Mouse (Mus musculus) hindbrain, embryonic 15.5 days (tissue): ENCODE data around the gene Angel2. TPM values are rescaled to one million over a fixed set of nuclear protein-coding genes. Genes with fewer than 3 reads are reported as not detected.
"Not testable (repeated sequence)": the region's sequence is repeated elsewhere in the genome, so short reads cannot be mapped to it uniquely, and the experiment has no call there.

Experiments
- ATAC-seq: fragments of 200-750 bp; cut with Nextera tagmentation; 2 replicates; pipeline ENCODE4 v1.8.0; 2017; ENCODE audit warnings: low read depth, moderate number of reproducible peaks, moderate TSS enrichment; ENCODE audit not compliant: low FRiP score
- H3K27ac ChIP-seq: fragments of 300-500 bp; sonication (generic); replicated peaks from 2 replicates; pipeline ENCODE4 v1.5.1; 2015; ENCODE audit warnings: mild to moderate bottlenecking, inconsistent platforms
- H3K27me3 ChIP-seq: fragments of 300-500 bp; sonication (generic); 2 replicates; pipeline ENCODE4 v1.6.1; 2015; ENCODE audit warnings: control low read depth, inconsistent platforms
- H3K36me3 ChIP-seq: fragments of 300-500 bp; sonication (generic); 2 replicates; pipeline ENCODE4 v1.6.1; 2015; ENCODE audit warnings: control low read depth, inconsistent platforms
- H3K4me1 ChIP-seq: fragments of 300-500 bp; sonication (generic); replicated peaks from 2 replicates; pipeline ENCODE4 v1.6.1; 2015; ENCODE audit warnings: control low read depth, inconsistent platforms
- H3K4me2 ChIP-seq: fragments of 300-500 bp; sonication (generic); 2 replicates; pipeline ENCODE4 v1.6.1; 2015; ENCODE audit warnings: moderate library complexity, mild to moderate bottlenecking, inconsistent platforms
- H3K4me3 ChIP-seq: fragments of 300-500 bp; sonication (generic); 2 replicates; pipeline ENCODE4 v1.5.1; 2015; ENCODE audit warnings: mild to moderate bottlenecking, inconsistent platforms
- H3K9ac ChIP-seq: fragments of 300-500 bp; sonication (generic); 2 replicates; pipeline ENCODE4 v1.6.1; 2015; ENCODE audit warnings: inconsistent platforms
- H3K9me3 ChIP-seq: fragments of 300-500 bp; sonication (generic); 2 replicates; pipeline ENCODE4 v1.6.1; 2016; ENCODE audit warnings: control low read depth, inconsistent platforms
- WGBS: fragments of 180-500 bp; shearing (Covaris S2); methylation state at CpG from one replicate; pipeline ENCODE4 v1.1.7; 2015; 5-methylcytosine and 5-hydroxymethylcytosine counted together
- polyA plus RNA-seq: library from polyadenylated mRNA; unstranded; fragments of >200 nt; fragmentation: Nextera tagmentation; extraction: Ambion mirVana; gene quantifications from 2 replicates; pipeline ENCODE4 v1.2.1, GENCODE M21; 2015

Gene Angel2
- 43.9 and 48.6 TPM in 2 replicates for polyA plus RNA-seq

- not testable (repeated sequence) for H3K27me3 ChIP-seq, H3K4me3 ChIP-seq, H3K27ac ChIP-seq, H3K36me3 ChIP-seq, H3K9me3 ChIP-seq, H3K4me2 ChIP-seq, ATAC-seq, H3K9ac ChIP-seq
- WGBS, result 84% methylated on average over 3 of the region's 3 CpGs
- peaks cover 14% of the 10 kb centered on the region for H3K4me1 ChIP-seq
These were observed at the start of gene Angel2 for GRCm38 (mm10) chr1:190924812-190925211. Gene Angel2 (plus strand): TSS chr1:190925112.

GRCm38 (mm10) chr1:190875751-190876150, 49.2 kb upstream of the Angel2 start:
- Histone ChIP-seq H3K4me3 (no peak overlapping the region), H3K27me3 (no peaks in the 10 kb centered on the region), H3K9me3 (no peaks in the 10 kb centered on the region), H3K9ac (no peak overlapping the region), H3K4me1 (no peaks in the 10 kb centered on the region), H3K36me3 (peaks cover 17% of the 10 kb centered on the region), H3K27ac (no peak overlapping the region), H3K4me2 (no peak overlapping the region)
- ATAC-seq, result no peak
- WGBS, result 90% methylated on average over 6 of the region's 6 CpGs

- peaks cover 22% of the 10 kb centered on the region for H3K36me3 ChIP-seq
- no peak overlapping the region for H3K9ac ChIP-seq
- ATAC-seq, result no peak
- no peaks in the 10 kb centered on the region for H3K4me1 ChIP-seq
- no peak overlapping the region for H3K4me2 ChIP-seq
- no peak overlapping the region for H3K27ac ChIP-seq
- no peaks in the 10 kb centered on the region for H3K9me3 ChIP-seq
- no peaks in the 10 kb centered on the region for H3K27me3 ChIP-seq
- no peak overlapping the region for H3K4me3 ChIP-seq
- WGBS, result 91% methylated on average over 6 of the region's 6 CpGs
These were observed 44.3 kb upstream of the Angel2 start for GRCm38 (mm10) chr1:190880638-190881037.

- no peak overlapping the region for H3K4me2 ChIP-seq
- H3K9ac ChIP-seq, result no peak overlapping the region
- H3K4me3 ChIP-seq, result no peak overlapping the region
- no peaks in the 10 kb centered on the region for H3K4me1 ChIP-seq
- H3K27me3 ChIP-seq, result no peaks in the 10 kb centered on the region
- no peak overlapping the region for H3K27ac ChIP-seq
- 3% methylated on average over 2 of the region's 2 CpGs for WGBS
- ATAC-seq, result no peak
- peaks cover 30% of the 10 kb centered on the region for H3K36me3 ChIP-seq
- no peaks in the 10 kb centered on the region for H3K9me3 ChIP-seq
These were observed 43.5 kb upstream of the Angel2 start for GRCm38 (mm10) chr1:190881422-190881821.

GRCm38 (mm10) chr1:190886014-190886413, 38.9 kb upstream of the Angel2 start:
- ATAC-seq, result no peak
- no peaks in the 10 kb centered on the region for H3K9me3 ChIP-seq
- no peaks in the 10 kb centered on the region for H3K4me1 ChIP-seq
- H3K27ac ChIP-seq, result no peak overlapping the region
- H3K27me3 ChIP-seq, result no peaks in the 10 kb centered on the region
- no peak overlapping the region for H3K9ac ChIP-seq
- no peak overlapping the region for H3K4me3 ChIP-seq
- no peak overlapping the region for H3K4me2 ChIP-seq
- H3K36me3 ChIP-seq, result peaks cover 33% of the 10 kb centered on the region
- WGBS, result 90% methylated on average over 4 of the region's 4 CpGs

GRCm38 (mm10) chr1:190888031-190888430, 36.9 kb upstream of the Angel2 start:
- 87% methylated on average over 2 of the region's 2 CpGs for WGBS
- peaks cover 37% of the 10 kb centered on the region for H3K36me3 ChIP-seq
- H3K4me2 ChIP-seq, result no peak overlapping the region
- no peak overlapping the region for H3K4me3 ChIP-seq
- H3K9me3 ChIP-seq, result no peaks in the 10 kb centered on the region
- H3K27ac ChIP-seq, result no peak overlapping the region
- no peak for ATAC-seq
- no peaks in the 10 kb centered on the region for H3K4me1 ChIP-seq
- no peaks in the 10 kb centered on the region for H3K27me3 ChIP-seq
- no peak overlapping the region for H3K9ac ChIP-seq

GRCm38 (mm10) chr1:190888646-190889045, 36.3 kb upstream of the Angel2 start:
- Histone ChIP-seq H3K9me3 (no peaks in the 10 kb centered on the region), H3K4me3 (no peak overlapping the region), H3K27ac (no peak overlapping the region), H3K4me2 (no peak overlapping the region), H3K9ac (no peak overlapping the region), H3K4me1 (no peaks in the 10 kb centered on the region), H3K27me3 (no peaks in the 10 kb centered on the region), H3K36me3 (peaks cover 34% of the 10 kb centered on the region)
- WGBS, result 92% methylated on average over 16 of the region's 16 CpGs
- ATAC-seq, result no peak

- H3K4me3 ChIP-seq, result no peak overlapping the region
- no peak overlapping the region for H3K27ac ChIP-seq
- H3K9me3 ChIP-seq, result no peaks in the 10 kb centered on the region
- no peak overlapping the region for H3K4me2 ChIP-seq
- H3K36me3 ChIP-seq, result peaks cover 29% of the 10 kb centered on the region
- ATAC-seq, result no peak
- H3K27me3 ChIP-seq, result no peaks in the 10 kb centered on the region
- WGBS, result 86% methylated on average over 6 of the region's 6 CpGs
- no peaks in the 10 kb centered on the region for H3K4me1 ChIP-seq
- H3K9ac ChIP-seq, result no peak overlapping the region
These were observed 31.2 kb upstream of the Angel2 start for GRCm38 (mm10) chr1:190893559-190894167.

GRCm38 (mm10) chr1:190898186-190898585, 26.7 kb upstream of the Angel2 start:
- no peak for ATAC-seq
- Histone ChIP-seq H3K9me3 (no peaks in the 10 kb centered on the region), H3K27me3 (no peaks in the 10 kb centered on the region), H3K4me3 (no peak overlapping the region), H3K4me1 (no peaks in the 10 kb centered on the region), H3K36me3 (peaks cover 25% of the 10 kb centered on the region), H3K9ac (no peak overlapping the region), H3K4me2 (no peak overlapping the region), H3K27ac (no peak overlapping the region)
- 93% methylated on average over 3 of the region's 3 CpGs for WGBS

- Histone ChIP-seq H3K27me3 (no peaks in the 10 kb centered on the region), H3K9me3 (no peaks in the 10 kb centered on the region), H3K27ac (no peak overlapping the region), H3K4me1 (no peaks in the 10 kb centered on the region), H3K9ac (no peak overlapping the region), H3K4me3 (no peak overlapping the region), H3K36me3 (peaks cover 32% of the 10 kb centered on the region), H3K4me2 (no peak overlapping the region)
- WGBS, result 91% methylated on average over 9 of the region's 9 CpGs
- ATAC-seq, result no peak
These were observed 25.9 kb upstream of the Angel2 start for GRCm38 (mm10) chr1:190898899-190899575.

GRCm38 (mm10) chr1:190901082-190901481, 23.8 kb upstream of the Angel2 start:
- no peak overlapping the region for H3K4me3 ChIP-seq
- no peaks in the 10 kb centered on the region for H3K27me3 ChIP-seq
- H3K9ac ChIP-seq, result no peak overlapping the region
- no peak overlapping the region for H3K27ac ChIP-seq
- no peaks in the 10 kb centered on the region for H3K4me1 ChIP-seq
- peaks cover 24% of the 10 kb centered on the region for H3K36me3 ChIP-seq
- no peak for ATAC-seq
- WGBS, result 62% methylated on average over 2 of the region's 2 CpGs
- no peak overlapping the region for H3K4me2 ChIP-seq
- no peaks in the 10 kb centered on the region for H3K9me3 ChIP-seq

GRCm38 (mm10) chr1:190904136-190904535, 20.8 kb upstream of the Angel2 start:
- Histone ChIP-seq H3K36me3 (peaks cover 11% of the 10 kb centered on the region), H3K27me3 (no peaks in the 10 kb centered on the region), H3K9me3 (no peaks in the 10 kb centered on the region), H3K27ac (no peak overlapping the region), H3K4me3 (no peak overlapping the region), H3K4me1 (peaks cover 4% of the 10 kb centered on the region; the same call in 1 of the 2 replicates), H3K9ac (no peak overlapping the region), H3K4me2 (no peak overlapping the region)
- ATAC-seq, result no peak
- WGBS, result 92% methylated on average over 3 of the region's 3 CpGs
